Mouse (Mus musculus) embryonic facial prominence, embryonic 10.5 days (tissue): Measurements from ENCODE around the gene Fbln7. TPM values are rescaled to one million over a fixed set of nuclear protein-coding genes. Genes with fewer than 3 reads are reported as not detected.

Experiments used
- DNase-seq: peaks from one replicate; pipeline ENCODE4 v3.0.0-alpha.2; 2017; ENCODE audit warnings: low spot score
- H3K27ac ChIP-seq: fragments of 300-500 bp; sonication (generic); replicated peaks from 2 replicates; pipeline ENCODE4 v1.5.1; 2016; ENCODE audit warnings: mild to moderate bottlenecking
- H3K27me3 ChIP-seq: fragments of 300-500 bp; sonication (generic); replicated peaks from 2 replicates; pipeline ENCODE4 v1.6.1; 2016; ENCODE audit warnings: low read depth, mild to moderate bottlenecking; ENCODE audit not compliant: poor library complexity, severe bottlenecking
- H3K36me3 ChIP-seq: fragments of 300-500 bp; sonication (generic); replicated peaks from 2 replicates; pipeline ENCODE4 v1.6.1; 2016; ENCODE audit warnings: mild to moderate bottlenecking, moderate library complexity
- H3K4me1 ChIP-seq: fragments of 300-500 bp; sonication (generic); 2 replicates; pipeline ENCODE4 v1.6.1; 2016
- H3K4me3 ChIP-seq: fragments of 300-500 bp; sonication (generic); 2 replicates; pipeline ENCODE4 v1.5.1; 2016; ENCODE audit warnings: mild to moderate bottlenecking, moderate library complexity
- H3K9me3 ChIP-seq: fragments of 300-500 bp; sonication (generic); 2 replicates; pipeline ENCODE4 v1.6.1; 2016; ENCODE audit warnings: mild to moderate bottlenecking
- WGBS: fragments of 180-500 bp; shearing (Covaris S2); methylation state at CpG from one replicate; pipeline ENCODE4 v1.1.7; 2016; 5-methylcytosine and 5-hydroxymethylcytosine counted together
- polyA plus RNA-seq: library from polyadenylated mRNA; unstranded; fragments of >200 nt; fragmentation: Nextera tagmentation; extraction: Ambion mirVana; gene quantifications from 2 replicates; pipeline ENCODE4 v1.2.1, GENCODE M21; 2016

The Fbln7 gene
- polyA plus RNA-seq: 1.8 and 2.1 TPM in 2 replicates

- Histone ChIP-seq H3K4me1 (peaks cover 18% of the 10 kb centered on the region), H3K4me3 (peak within 1 kb of the TSS; percentile 69), H3K36me3 (no peaks in the 10 kb centered on the region), H3K27me3 (peaks cover 48% of the 10 kb centered on the region), H3K27ac (peak within 1 kb of the TSS; percentile 78), H3K9me3 (no peaks in the 10 kb centered on the region)
- DNase-seq: no peak
- WGBS: 89% methylated on average over 9 of the region's 9 CpGs
Observed at GRCm38 (mm10) chr2:128862636-128863035, at the start of gene Fbln7. Fbln7 (plus strand) TSS chr2:128862981.

DNA sequence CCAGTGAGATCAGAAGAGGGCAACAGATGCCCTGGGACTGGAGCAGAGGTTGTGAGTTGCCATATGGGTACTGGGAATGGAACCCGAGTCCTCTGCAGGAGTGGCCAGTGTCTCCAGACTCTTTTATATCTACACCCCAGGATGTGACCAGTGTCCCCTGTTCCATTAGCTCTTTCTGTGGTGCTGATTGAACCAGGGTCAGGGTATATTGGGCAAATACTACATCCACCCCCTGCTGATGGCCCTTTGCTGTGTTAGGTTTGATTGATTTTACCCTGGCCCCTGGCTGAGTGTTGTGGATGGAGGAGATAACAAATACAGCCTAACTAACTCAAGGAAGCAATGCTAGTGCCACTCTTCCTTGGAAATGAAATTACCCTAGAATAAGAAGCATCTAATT, 46.5 kb upstream of the Fbln7 start:
- H3K9me3 ChIP-seq: no peaks in the 10 kb centered on the region
- no peak overlapping the region for H3K27ac ChIP-seq
- H3K4me3 ChIP-seq: no peak overlapping the region
- DNase-seq: no peak
- peaks cover 23% of the 10 kb centered on the region for H3K4me1 ChIP-seq
- H3K27me3 ChIP-seq: no peaks in the 10 kb centered on the region
- WGBS: 92% methylated on average over 1 of the region's 1 CpGs
- H3K36me3 ChIP-seq: no peaks in the 10 kb centered on the region

GRCm38 (mm10) chr2:128816916-128817315, 45.9 kb upstream of the Fbln7 start:
- Histone ChIP-seq H3K4me3 (peak overlapping the region; percentile 87), H3K27me3 (no peaks in the 10 kb centered on the region), H3K27ac (no peak overlapping the region), H3K9me3 (no peaks in the 10 kb centered on the region), H3K4me1 (peaks cover 23% of the 10 kb centered on the region), H3K36me3 (no peaks in the 10 kb centered on the region)
- 52% methylated on average over 6 of the region's 6 CpGs for WGBS
- DNase-seq: no peak

- Histone ChIP-seq H3K27ac (peak overlapping the region; percentile 93), H3K9me3 (no peaks in the 10 kb centered on the region), H3K36me3 (no peaks in the 10 kb centered on the region), H3K4me3 (peak overlapping the region; percentile 87), H3K27me3 (no peaks in the 10 kb centered on the region), H3K4me1 (peaks cover 23% of the 10 kb centered on the region)
- WGBS: under 1% methylated on average over 7 of the region's 7 CpGs
- no peak for DNase-seq
Observed at GRCm38 (mm10) chr2:128817387-128817785, 45.4 kb upstream of the Fbln7 start.

DNA sequence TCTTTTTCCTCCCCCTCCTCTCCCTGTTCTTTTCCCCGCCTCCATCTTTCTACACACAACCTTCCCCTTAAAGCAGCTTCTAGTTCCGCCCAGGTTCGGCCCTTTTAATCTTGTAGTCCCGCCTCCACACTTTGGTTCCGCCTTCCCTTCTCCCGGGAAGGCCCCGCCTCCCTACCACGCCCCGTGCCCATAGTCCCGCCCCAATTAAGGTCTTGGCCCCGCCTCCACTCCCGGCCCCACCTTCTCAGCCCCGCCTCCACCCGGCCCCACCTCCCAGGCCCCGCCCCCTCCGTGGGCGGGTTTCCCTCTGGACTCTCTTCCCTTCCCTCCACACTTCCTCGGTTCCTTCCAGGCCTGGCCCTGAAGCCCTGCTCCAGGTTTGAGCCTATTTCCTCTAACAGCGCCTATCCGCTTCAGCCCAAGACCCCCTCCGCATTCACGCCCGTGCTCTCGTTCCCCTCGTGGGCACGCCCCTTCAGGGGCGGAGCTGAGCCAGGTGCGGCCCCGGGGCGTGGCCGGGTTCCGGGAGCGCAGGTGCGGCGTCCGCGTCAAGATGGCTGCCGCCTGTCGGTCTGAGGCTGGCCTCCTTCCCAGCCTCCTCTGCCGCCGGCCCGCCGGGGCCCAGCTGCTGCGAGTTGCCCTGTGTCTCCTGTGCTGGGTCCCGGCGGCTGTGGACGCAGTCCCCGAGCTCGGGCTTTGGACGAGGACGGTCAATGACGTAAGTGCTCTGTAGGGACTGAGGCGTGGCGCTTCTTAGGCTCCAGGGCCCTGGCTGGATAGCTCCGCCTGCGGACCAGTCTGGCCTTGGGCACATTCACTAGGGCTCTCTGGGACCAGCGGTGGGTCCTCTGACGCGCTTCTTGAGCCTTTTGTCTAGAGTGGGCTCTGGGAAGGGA, 44.7 kb upstream of the Fbln7 start, which contains the start of gene Tmem87b:
TSS of gene Tmem87b (plus strand) at position 333 of the 896 bp plus-strand sequence.
- under 1% methylated on average over 59 of the region's 59 CpGs for WGBS
- Histone ChIP-seq H3K4me3 (peak within 1 kb of the TSS; percentile 87), H3K27me3 (no peaks in the 10 kb centered on the region), H3K36me3 (no peaks in the 10 kb centered on the region), H3K9me3 (no peaks in the 10 kb centered on the region), H3K4me1 (peaks cover 23% of the 10 kb centered on the region), H3K27ac (peak within 1 kb of the TSS; percentile 93)
- peak; percentile 98 for DNase-seq

- DNase-seq: no peak
- WGBS: 26% methylated on average over 14 of the region's 14 CpGs
- H3K27ac ChIP-seq: peak overlapping the region; percentile 93
- H3K9me3 ChIP-seq: no peaks in the 10 kb centered on the region
- peaks cover 23% of the 10 kb centered on the region for H3K4me1 ChIP-seq
- peak overlapping the region; percentile 87 for H3K4me3 ChIP-seq
- H3K36me3 ChIP-seq: peaks cover 8% of the 10 kb centered on the region
- H3K27me3 ChIP-seq: no peaks in the 10 kb centered on the region
Observed at GRCm38 (mm10) chr2:128818956-128819643, 43.7 kb upstream of the Fbln7 start.

GRCm38 (mm10) chr2:128820631-128821030, 42.1 kb upstream of the Fbln7 start:
- WGBS: 82% methylated on average over 2 of the region's 2 CpGs
- Histone ChIP-seq H3K9me3 (no peaks in the 10 kb centered on the region), H3K27me3 (no peaks in the 10 kb centered on the region), H3K36me3 (peaks cover 20% of the 10 kb centered on the region), H3K4me3 (no peak overlapping the region), H3K27ac (no peak overlapping the region), H3K4me1 (peaks cover 19% of the 10 kb centered on the region)
- DNase-seq: no peak

GRCm38 (mm10) chr2:128823893-128824292, 38.9 kb upstream of the Fbln7 start:
- DNase-seq: no peak
- peaks cover 47% of the 10 kb centered on the region for H3K36me3 ChIP-seq
- WGBS: 92% methylated on average over 5 of the region's 5 CpGs
- H3K9me3 ChIP-seq: no peaks in the 10 kb centered on the region
- H3K27ac ChIP-seq: no peak overlapping the region
- peaks cover 10% of the 10 kb centered on the region for H3K4me1 ChIP-seq
- H3K27me3 ChIP-seq: no peaks in the 10 kb centered on the region
- no peak overlapping the region for H3K4me3 ChIP-seq

- peaks cover 85% of the 10 kb centered on the region for H3K36me3 ChIP-seq
- H3K27ac ChIP-seq: no peak overlapping the region
- no peaks in the 10 kb centered on the region for H3K4me1 ChIP-seq
- H3K4me3 ChIP-seq: no peak overlapping the region
- no peaks in the 10 kb centered on the region for H3K27me3 ChIP-seq
- DNase-seq: no peak
- no peaks in the 10 kb centered on the region for H3K9me3 ChIP-seq
- 93% methylated on average over 1 of the region's 1 CpGs for WGBS
Observed at GRCm38 (mm10) chr2:128827787-128828186, 35.0 kb upstream of the Fbln7 start.

DNA sequence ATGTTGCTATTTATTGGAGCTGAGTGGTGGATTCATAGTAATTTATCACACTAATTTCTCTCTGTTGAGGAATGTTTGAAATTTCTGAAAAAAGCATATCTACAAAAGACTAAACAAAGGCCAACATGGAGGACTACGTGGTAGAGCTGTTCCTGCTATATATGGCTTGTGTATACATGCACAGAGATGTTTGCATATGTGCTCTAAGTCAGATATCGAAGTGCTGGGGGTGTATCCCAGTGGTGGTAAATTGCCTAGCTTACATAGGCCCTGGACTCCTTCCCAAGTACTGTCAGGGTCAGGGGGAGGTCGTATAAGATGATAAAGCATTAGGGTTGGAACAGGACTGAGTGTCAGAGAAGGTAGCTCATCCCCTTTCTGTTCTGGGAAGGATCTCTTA, 30.2 kb upstream of the Fbln7 start:
- Histone ChIP-seq H3K9me3 (no peaks in the 10 kb centered on the region), H3K4me1 (no peaks in the 10 kb centered on the region), H3K4me3 (no peak overlapping the region), H3K27ac (no peak overlapping the region), H3K27me3 (no peaks in the 10 kb centered on the region), H3K36me3 (peaks cover 95% of the 10 kb centered on the region)
- WGBS: 88% methylated on average over 3 of the region's 3 CpGs
- DNase-seq: no peak

- no peaks in the 10 kb centered on the region for H3K27me3 ChIP-seq
- no peaks in the 10 kb centered on the region for H3K4me1 ChIP-seq
- no peaks in the 10 kb centered on the region for H3K9me3 ChIP-seq
- DNase-seq: no peak
- WGBS: 95% methylated on average over 2 of the region's 2 CpGs
- no peak overlapping the region for H3K4me3 ChIP-seq
- no peak overlapping the region for H3K27ac ChIP-seq
- H3K36me3 ChIP-seq: peaks cover 95% of the 10 kb centered on the region
Observed at GRCm38 (mm10) chr2:128833035-128833434, 29.7 kb upstream of the Fbln7 start.

- 91% methylated on average over 2 of the region's 2 CpGs for WGBS
- Histone ChIP-seq H3K4me1 (no peaks in the 10 kb centered on the region), H3K9me3 (no peaks in the 10 kb centered on the region), H3K27ac (no peak overlapping the region), H3K27me3 (no peaks in the 10 kb centered on the region), H3K36me3 (peaks cover 92% of the 10 kb centered on the region), H3K4me3 (no peak overlapping the region)
- no peak for DNase-seq
Observed at GRCm38 (mm10) chr2:128833435-128833834, 29.3 kb upstream of the Fbln7 start.
